Mouse (Mus musculus): ENCODE data around the gene Nbr1.
A peak's percentile ranks its signal among the peaks of the same experiment; 100 is the strongest.

Gene Nbr1

GRCm38 (mm10) chr11:101551751-101552475 is at the start of gene Nbr1, which contains the start of gene Brca1:
TSS of gene Nbr1 (plus strand) at chr11:101552149.
TSS of gene Brca1 (minus strand) at chr11:101551955.
- DNase-seq (ENCODE audit: low spot score): peak; percentile 88

GRCm38 (mm10) chr11:101506269-101506780 is 45.6 kb upstream of the Nbr1 start:
- no peak for DNase-seq (ENCODE audit: low spot score)

- no peak for DNase-seq (ENCODE audit: low spot score)
These were observed 44.9 kb upstream of the Nbr1 start for GRCm38 (mm10) chr11:101507090-101507489.

GRCm38 (mm10) chr11:101518937-101519336 is 33.0 kb upstream of the Nbr1 start:
- peak; percentile 16 for DNase-seq (ENCODE audit: low spot score)

GRCm38 (mm10) chr11:101519364-101519763 is 32.6 kb upstream of the Nbr1 start:
- DNase-seq (ENCODE audit: low spot score): no peak

GRCm38 (mm10) chr11:101524446-101524845 is 27.5 kb upstream of the Nbr1 start:
- no peak for DNase-seq (ENCODE audit: low spot score)

GRCm38 (mm10) chr11:101525056-101525455 is 26.9 kb upstream of the Nbr1 start:
- DNase-seq (ENCODE audit: low spot score): no peak

GRCm38 (mm10) chr11:101525936-101526595 is 25.9 kb upstream of the Nbr1 start:
- no peak for DNase-seq (ENCODE audit: low spot score)

GRCm38 (mm10) chr11:101526686-101527085 is 25.3 kb upstream of the Nbr1 start:
- no peak for DNase-seq (ENCODE audit: low spot score)

- no peak for DNase-seq (ENCODE audit: low spot score)
These were observed 8.4 kb upstream of the Nbr1 start for GRCm38 (mm10) chr11:101543533-101543932.

- DNase-seq (ENCODE audit: low spot score): no peak
These were observed 7.8 kb upstream of the Nbr1 start for GRCm38 (mm10) chr11:101544132-101544531.

- DNase-seq (ENCODE audit: low spot score): no peak
These were observed 3.4 kb upstream of the Nbr1 start for GRCm38 (mm10) chr11:101548526-101548925.

GRCm38 (mm10) chr11:101552476-101553300 is 739 bp downstream of the Nbr1 start:
- peak; percentile 91 for DNase-seq (ENCODE audit: low spot score)

- no peak for DNase-seq (ENCODE audit: low spot score)
These were observed 1.5 kb downstream of the Nbr1 start for GRCm38 (mm10) chr11:101553354-101553930.

- DNase-seq (ENCODE audit: low spot score): no peak
These were observed 4.6 kb downstream of the Nbr1 start for GRCm38 (mm10) chr11:101556541-101556940.

GRCm38 (mm10) chr11:101556954-101557353 is 5.0 kb downstream of the Nbr1 start:
- DNase-seq (ENCODE audit: low spot score): no peak

- DNase-seq (ENCODE audit: low spot score): no peak
These were observed 10.4 kb downstream of the Nbr1 start for GRCm38 (mm10) chr11:101562391-101562790.

GRCm38 (mm10) chr11:101568421-101568820 is 16.5 kb downstream of the Nbr1 start:
- DNase-seq (ENCODE audit: low spot score): no peak

- no peak for DNase-seq (ENCODE audit: low spot score)
These were observed 24.2 kb downstream of the Nbr1 start for GRCm38 (mm10) chr11:101576116-101576515.

- DNase-seq (ENCODE audit: low spot score): no peak
These were observed 29.3 kb downstream of the Nbr1 start for GRCm38 (mm10) chr11:101581081-101581764.
